Mouse (Mus musculus) bone marrow, adult 2 months (tissue): ENCODE results near the gene Tvp23b. TPM values are rescaled to one million over a fixed set of nuclear protein-coding genes. Genes with fewer than 3 reads are reported as not detected.

Experiments
- H3K27ac ChIP-seq: fragments of 200-500 bp; 2 replicates; pipeline ENCODE4 v1.5.1; 2012; ENCODE audit warnings: low read depth, mild to moderate bottlenecking, control low read depth, inconsistent platforms, low read length; ENCODE audit not compliant: control insufficient read depth, poor library complexity, insufficient read depth
- H3K4me1 ChIP-seq: fragments of 200-500 bp; 2 replicates; pipeline ENCODE4 v1.6.1; 2011; ENCODE audit warnings: low read length; ENCODE audit not compliant: control insufficient read depth, insufficient read depth
- H3K4me3 ChIP-seq: fragments of 200-500 bp; replicated peaks from 2 replicates; pipeline ENCODE3; 2011; ENCODE audit warnings: mild to moderate bottlenecking, low read depth, low read length, control low read depth; ENCODE audit not compliant: control insufficient read depth
- CTCF ChIP-seq: fragments of 200-500 bp; IDR thresholded peaks from 2 replicates; pipeline ENCODE4 v1.5.1; 2011; ENCODE audit warnings: low read length, control low read depth; ENCODE audit not compliant: control insufficient read depth, insufficient read depth
- POLR2A ChIP-seq: fragments of 200-500 bp; IDR thresholded peaks from 2 replicates; pipeline ENCODE4 v1.6.1; 2011; ENCODE audit warnings: low read depth, mild to moderate bottlenecking, control low read depth, low read length, borderline replicate concordance; ENCODE audit not compliant: control insufficient read depth
- WGBS: fragments of 180-500 bp; shearing (Covaris S2); methylation state at CpG from one replicate; pipeline ENCODE4 v1.1.7; 2018; 5-methylcytosine and 5-hydroxymethylcytosine counted together
- polyA plus RNA-seq: library from polyadenylated mRNA; stranded (reverse); fragments of >200 nt; gene quantifications from 2 replicates; pipeline ENCODE4 v1.2.4, GENCODE M21; 2011; ENCODE audit warnings: low replicate concordance; ENCODE audit not compliant: missing spikeins, insufficient read depth, insufficient read length

Gene Tvp23b
- 6.4 and 11.0 TPM in 2 replicates for polyA plus RNA-seq

DNA sequence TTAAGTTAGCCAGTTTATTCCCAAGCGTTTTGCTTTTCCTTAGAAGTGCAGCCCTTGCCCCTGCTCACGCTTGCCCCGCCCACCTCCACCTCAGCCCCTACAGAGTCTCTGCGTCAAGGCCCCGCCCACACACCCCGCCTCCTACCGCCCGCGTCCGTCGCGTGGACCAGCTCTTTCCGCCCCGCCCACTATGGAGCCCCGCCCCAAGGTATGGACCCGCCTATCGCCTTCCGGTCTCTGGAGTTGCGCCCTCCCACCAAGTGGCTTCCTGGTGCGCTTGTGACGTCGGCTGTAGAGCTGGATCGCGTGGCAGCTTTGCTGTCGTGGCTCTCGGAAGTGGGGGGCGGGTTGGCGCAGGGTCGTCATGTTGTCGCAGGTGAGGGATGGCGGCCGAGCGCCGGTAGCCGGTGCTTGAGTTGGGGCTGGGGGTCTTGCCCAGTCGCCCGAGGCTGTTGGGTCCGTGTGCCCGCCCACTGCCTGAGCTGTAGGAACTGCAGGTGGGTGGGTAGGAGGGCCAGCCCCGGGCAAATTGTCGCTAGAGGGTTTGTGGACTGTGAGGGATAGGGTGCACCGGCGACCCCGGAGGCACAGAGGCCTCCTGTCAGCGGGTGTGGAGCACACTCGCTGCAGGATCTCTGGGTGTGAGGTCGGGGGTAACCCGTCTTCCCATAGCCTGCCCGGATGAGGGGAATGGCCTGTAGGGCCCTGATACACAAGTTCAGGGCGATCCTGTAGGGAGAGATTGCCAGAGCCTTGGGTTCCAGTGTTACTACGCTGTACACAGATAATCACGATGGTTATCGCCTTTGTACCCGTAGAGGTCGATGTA lies at the start of gene Tvp23b:
Tvp23b (plus strand) TSS at position 236 of the 829 bp plus-strand sequence.
- WGBS, result under 1% methylated on average over 55 of the region's 55 CpGs

DNA sequence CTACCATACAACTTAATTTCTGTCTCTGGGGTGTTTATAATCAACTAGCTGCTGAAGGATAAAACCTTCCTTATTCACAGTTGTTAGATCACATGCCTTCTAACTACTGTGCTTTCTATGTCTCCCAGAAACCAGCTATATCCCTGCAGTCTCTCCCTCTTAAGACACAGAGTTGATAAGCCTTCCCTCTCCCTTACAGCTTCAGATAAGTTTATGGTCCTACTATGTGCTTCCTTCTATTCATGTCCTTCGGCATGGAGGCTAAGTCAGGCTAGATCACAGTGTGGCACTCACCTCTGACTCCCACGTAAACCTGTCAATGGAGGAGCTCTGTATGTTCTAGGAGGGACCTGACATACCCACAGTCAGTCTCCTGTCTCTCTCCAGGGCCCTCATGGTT lies 48.9 kb upstream of the Tvp23b start:
- no peak overlapping the region for H3K4me3 ChIP-seq
- WGBS, result 85% methylated on average over 2 of the region's 2 CpGs
- no peaks in the 10 kb centered on the region for H3K4me1 ChIP-seq
- no peak overlapping the region for H3K27ac ChIP-seq
- TF ChIP-seq CTCF, result no peak
- TF ChIP-seq POLR2A, result no peak

More for the DNA sequence above, at the start of gene Tvp23b:
- TF ChIP-seq CTCF (no peak), POLR2A (peak; percentile 78)
- Histone ChIP-seq H3K27ac (peak within 1 kb of the TSS; percentile 55), H3K4me3 (peak within 1 kb of the TSS; percentile 69), H3K4me1 (no peaks in the 10 kb centered on the region; the same call in 1 of the 2 replicates)

DNA sequence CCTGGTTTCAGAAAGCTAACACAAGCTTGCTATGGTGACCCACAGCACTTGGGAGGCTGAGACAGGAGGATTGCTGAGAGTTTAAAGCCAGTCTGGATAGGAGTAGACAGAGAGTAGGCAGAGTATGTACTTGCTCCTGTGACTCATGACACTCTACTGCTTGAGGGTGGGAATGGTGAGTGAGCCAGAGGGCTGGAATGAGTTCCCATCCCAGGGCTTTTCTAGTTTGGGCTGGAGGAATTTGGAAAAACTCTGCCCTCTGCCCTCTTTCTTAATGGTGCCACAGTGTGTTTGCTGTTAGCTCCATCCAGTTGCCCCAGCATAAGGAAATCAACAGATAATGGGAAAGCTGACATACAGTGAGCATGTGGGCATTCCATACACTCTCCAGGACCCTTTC lies 47.3 kb upstream of the Tvp23b start:
- H3K4me1 ChIP-seq, result no peaks in the 10 kb centered on the region

DNA sequence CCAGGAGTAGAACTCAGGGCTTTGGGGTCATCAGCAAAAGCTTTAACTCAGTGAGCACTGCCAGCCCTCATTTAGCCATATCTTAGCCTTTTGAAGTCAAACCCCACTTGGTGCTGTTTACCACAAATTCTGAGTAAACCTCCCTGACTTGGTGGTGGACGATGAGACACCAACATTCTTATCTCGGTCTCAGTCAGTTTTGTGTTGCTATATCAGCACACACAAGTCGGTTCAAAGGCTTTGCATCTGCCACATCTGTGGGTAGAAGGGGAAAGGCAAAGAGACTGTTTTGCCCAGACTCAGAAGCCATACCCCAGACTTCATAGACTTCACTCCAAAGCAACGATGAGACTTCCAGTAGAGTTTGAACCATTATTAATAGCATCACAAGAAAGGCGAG lies 34.7 kb upstream of the Tvp23b start:
- TF ChIP-seq CTCF (no peak), POLR2A (no peak)
- 60% methylated on average over 5 of the region's 5 CpGs for WGBS
- no peak overlapping the region for H3K4me3 ChIP-seq

More for the DNA sequence above, 47.3 kb upstream of the Tvp23b start:
- no peak for TF ChIP-seq POLR2A
- Histone ChIP-seq H3K27ac (no peak overlapping the region), H3K4me3 (no peak overlapping the region)

DNA sequence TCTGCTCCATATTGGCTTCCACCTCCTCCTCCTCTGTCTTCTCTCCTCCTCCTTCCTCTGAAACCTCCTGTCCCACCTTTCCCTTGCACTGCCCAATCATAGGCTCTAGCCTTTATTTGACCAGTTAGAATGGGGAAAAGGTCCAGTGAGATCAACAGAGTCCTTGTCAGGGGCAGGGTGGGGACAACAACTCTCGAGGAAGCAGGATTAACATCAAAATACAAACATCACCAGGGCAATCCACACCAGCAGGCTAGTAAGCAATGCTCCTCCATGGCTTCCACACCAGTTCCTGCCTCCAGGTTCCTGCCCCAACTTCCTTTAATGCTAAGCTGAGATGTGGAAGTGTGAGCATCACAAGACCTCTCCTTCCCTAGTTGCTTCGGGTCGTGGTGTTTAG lies 33.5 kb upstream of the Tvp23b start:
- no peak for TF ChIP-seq POLR2A
- TF ChIP-seq CTCF, result no peak
- whole genome bisulfite sequencing, result 58% methylated on average over 3 of the region's 3 CpGs
- H3K4me3 ChIP-seq, result no peak overlapping the region
- no peak overlapping the region for H3K27ac ChIP-seq
- no peaks in the 10 kb centered on the region for H3K4me1 ChIP-seq

More for the DNA sequence above, 34.7 kb upstream of the Tvp23b start:
- no peak overlapping the region for H3K27ac ChIP-seq
- no peaks in the 10 kb centered on the region for H3K4me1 ChIP-seq

DNA sequence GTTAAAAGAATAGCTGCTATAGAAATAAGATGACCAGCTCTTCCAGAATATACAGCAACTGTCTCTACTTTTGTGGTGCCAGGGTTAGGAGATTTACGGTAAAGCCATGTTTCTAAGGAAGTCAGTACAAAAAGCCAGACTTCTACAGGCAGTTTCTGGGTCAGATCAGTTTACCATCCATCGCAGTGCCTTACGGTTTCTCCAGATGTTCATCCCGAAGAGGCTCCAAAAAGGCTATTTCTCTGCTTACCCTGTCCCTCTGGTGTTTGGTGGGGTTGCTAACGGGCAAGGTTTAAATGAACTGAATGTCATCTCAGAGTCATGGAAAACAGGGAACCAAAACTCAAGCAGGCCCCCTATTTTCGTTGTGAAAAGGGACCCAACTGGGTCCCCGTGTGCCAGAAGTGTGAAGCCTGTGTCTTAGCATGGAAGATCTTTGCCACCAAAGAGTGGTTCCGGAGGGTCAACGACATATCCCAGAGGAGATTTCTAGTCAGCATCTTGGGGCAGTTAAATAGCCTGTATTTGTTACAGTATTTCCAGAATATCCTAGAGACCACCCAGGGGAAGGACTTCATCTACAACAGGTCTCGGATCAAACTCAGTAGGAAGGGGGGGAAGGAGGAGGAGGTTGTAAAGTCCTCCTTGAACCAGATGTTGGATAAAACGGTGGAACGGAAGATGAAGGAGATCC lies 32.1 kb upstream of the Tvp23b start, which contains the start of gene Fbxw10:
Fbxw10 (plus strand) TSS at position 109 of the 694 bp plus-strand sequence.
- H3K27ac ChIP-seq, result no peak within 1 kb of the TSS
- no peaks in the 10 kb centered on the region; the same call in 1 of the 2 replicates for H3K4me1 ChIP-seq
- H3K4me3 ChIP-seq, result peak within 1 kb of the TSS; percentile 6
- 19% methylated on average over 12 of the region's 12 CpGs for WGBS
- TF ChIP-seq CTCF (no peak), POLR2A (no peak)

DNA sequence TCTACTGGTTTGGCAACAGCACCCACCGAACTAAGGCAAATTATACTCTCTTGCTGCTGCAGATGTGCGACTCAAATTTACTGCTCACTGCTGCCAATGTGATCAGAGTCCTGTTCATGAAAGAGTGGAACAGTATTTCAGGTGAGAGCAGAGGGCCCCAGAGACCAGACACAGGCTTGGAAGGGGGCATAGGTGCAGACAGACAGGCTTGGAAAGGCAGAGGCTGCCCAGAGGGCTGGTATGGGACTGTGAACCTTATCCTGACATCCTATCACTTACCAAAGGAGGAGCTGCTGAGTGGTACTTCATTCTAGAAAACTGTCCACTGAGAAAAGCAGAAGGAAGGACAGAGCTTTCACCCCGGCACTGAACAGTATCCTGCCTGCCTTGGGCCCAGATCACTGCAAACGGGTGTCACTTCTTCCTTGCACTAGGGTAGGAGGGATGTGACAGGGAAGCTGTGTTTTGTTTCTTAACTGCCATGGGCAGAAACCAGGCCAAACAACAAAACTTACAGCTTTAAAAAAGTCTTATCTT lies 31.5 kb upstream of the Tvp23b start:
- TF ChIP-seq POLR2A, result no peak
- TF ChIP-seq CTCF, result no peak
- 16% methylated on average over 4 of the region's 4 CpGs for WGBS
- H3K4me3 ChIP-seq, result no peak overlapping the region
- no peak overlapping the region for H3K27ac ChIP-seq
- no peaks in the 10 kb centered on the region; the same call in 1 of the 2 replicates for H3K4me1 ChIP-seq

DNA sequence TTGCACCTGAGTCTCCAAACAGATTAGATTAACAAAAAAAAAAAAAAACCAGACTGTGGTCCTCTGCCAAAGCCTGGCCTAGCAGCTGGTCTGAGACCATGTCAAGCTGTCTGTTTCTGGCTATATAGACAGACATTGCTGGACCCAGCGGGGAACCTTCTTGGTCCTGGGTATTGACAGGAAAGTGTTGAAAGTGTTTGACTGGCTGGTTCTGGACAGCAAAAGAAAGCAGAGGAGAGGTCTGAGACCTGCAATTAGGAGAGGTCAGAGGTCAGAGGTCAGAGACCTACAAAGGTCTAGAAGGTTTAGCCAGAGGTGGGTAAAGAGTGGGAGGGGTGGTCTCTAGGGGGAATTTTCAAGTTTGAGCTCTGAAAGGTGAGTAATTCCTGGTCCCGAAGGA lies 31.0 kb upstream of the Tvp23b start:
- whole genome bisulfite sequencing, result 80% methylated on average over 2 of the region's 2 CpGs
- no peak overlapping the region for H3K27ac ChIP-seq
- no peaks in the 10 kb centered on the region; the same call in 1 of the 2 replicates for H3K4me1 ChIP-seq
- no peak overlapping the region for H3K4me3 ChIP-seq
- TF ChIP-seq CTCF (no peak), POLR2A (no peak)
